In the genomic region with DNA sequence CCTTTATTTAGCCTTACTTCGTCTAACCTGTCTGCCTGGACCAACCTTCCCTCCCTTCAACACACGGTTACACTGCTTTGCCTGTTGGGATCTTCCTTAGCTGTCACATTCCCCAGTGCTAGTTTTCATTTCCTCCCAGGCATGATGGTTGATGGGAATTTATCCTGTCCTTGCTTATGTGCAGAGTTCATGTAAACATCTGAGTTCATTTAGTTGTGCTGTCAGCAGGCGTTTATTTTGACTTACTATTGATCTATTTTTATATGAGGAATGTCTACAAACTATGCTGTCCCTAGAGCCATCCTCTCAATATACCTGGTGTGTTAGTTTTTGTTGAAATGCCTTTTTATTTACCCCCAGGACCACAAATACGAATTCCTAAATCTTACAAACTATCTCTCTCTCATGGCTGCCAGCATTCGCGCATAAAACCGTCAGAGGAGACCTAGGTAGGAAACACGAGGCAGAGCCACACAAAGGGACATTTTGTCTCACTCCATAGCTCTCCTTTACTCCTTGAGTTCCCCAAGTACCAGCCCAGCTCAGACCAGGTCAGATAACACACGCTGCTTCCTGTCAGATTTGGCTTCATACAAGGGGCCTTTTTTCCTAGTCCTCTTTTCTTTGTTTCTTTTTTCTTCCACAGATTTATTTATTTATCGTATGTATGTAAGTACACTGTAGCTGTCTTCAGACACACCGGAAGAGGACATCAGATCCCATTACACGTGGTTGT, we compare ENCODE assay signal across 13 mouse cellular contexts.
DNase-seq lines count a peak whose midpoint lies in the region; ATAC-seq and TF ChIP-seq lines count a peak whose summit lies in the region.
"Had no signal": no experiment of that assay in that cellular context is flagged by ENCODE, and none has a peak within 500 bp of the region (broad histone marks: within the 10 kb centered on the region; RNA-seq: fewer than 3 reads in every experiment).

No protein-coding gene starts in this region.

- H3K27ac ChIP-seq in heart, embryonic 10.5 days = peak overlapping the region; percentile 19; the same call in 1 of the 2 replicates
- 0 out of 2 replicates have a peak overlapping the region, but pooled peaks have one; percentile 8 for H3K27ac ChIP-seq in kidney, adult 2 months (ENCODE audit: insufficient read depth, low read depth, low read length)
- 0 out of 2 replicates have a peak overlapping the region, but pooled peaks have one; percentile 22 for H3K27ac ChIP-seq in midbrain, embryonic 14.5 days (replicated peaks; ENCODE audit: low read depth, low read length)
- no peak overlapping the region for H3K27ac ChIP-seq in midbrain, embryonic 11.5 days (ENCODE audit: low read depth, low read length)

- H3K9ac ChIP-seq in midbrain, embryonic 14.5 days (replicated peaks; ENCODE audit: low read length) = no peak overlapping the region
- no peak overlapping the region for H3K9ac ChIP-seq in midbrain, embryonic 11.5 days (ENCODE audit: low read length)

- no peak for TF ChIP-seq POLR2A in kidney, adult 2 months (IDR thresholded peaks at IDR 0.05; ENCODE audit: low read depth, low read length)

- 53% methylated on average over 12 of the region's 12 CpGs for WGBS in heart, embryonic 10.5 days
- WGBS in kidney, adult 2 months = 63% methylated on average over 12 of the region's 12 CpGs
- WGBS in midbrain, embryonic 14.5 days = 69% methylated on average over 12 of the region's 12 CpGs
- WGBS in midbrain, embryonic 11.5 days = 74% methylated on average over 12 of the region's 12 CpGs

- H3K4me3 ChIP-seq in heart, embryonic 10.5 days = no peak overlapping the region
- H3K4me3 ChIP-seq in kidney, adult 2 months (ENCODE audit: insufficient read depth, low read depth, low read length) = no peak overlapping the region
- H3K4me3 ChIP-seq in midbrain, embryonic 14.5 days (replicated peaks; ENCODE audit: low read depth, low read length) = no peak overlapping the region
- no peak overlapping the region for H3K4me3 ChIP-seq in midbrain, embryonic 11.5 days (ENCODE audit: low read depth, low read length)

- no peak for DNase-seq in heart, embryonic 10.5 days (ENCODE audit: low spot score)
- DNase-seq in heart, postnatal 14 days = no peak
- DNase-seq in kidney, adult 2 months = no peak
- no peak for DNase-seq in kidney, postnatal 4 days
- DNase-seq in midbrain, embryonic 14.5 days = no peak
- no peak for DNase-seq in midbrain, embryonic 11.5 days (ENCODE audit: low spot score, missing footprints)
- no peak for DNase-seq in thymus, postnatal 10 days (ENCODE audit: low spot score in 2 of 2)
- no peak for DNase-seq in right cerebral cortex, postnatal 14 days
- DNase-seq: adrenal gland, postnatal 36 days; B cell, adult 2 months; cerebellum, postnatal 36 days; kidney, adult 18-20 months; layer of hippocampus, adult 9-11 months had no signal

- no peak overlapping the region for H3K4me2 ChIP-seq in midbrain, embryonic 14.5 days (ENCODE audit: low read length)
- no peak overlapping the region for H3K4me2 ChIP-seq in midbrain, embryonic 11.5 days

- no peaks in the 10 kb centered on the region for H3K27me3 ChIP-seq in heart, embryonic 10.5 days (ENCODE audit: insufficient read depth, poor library complexity, severe bottlenecking)
- no peaks in the 10 kb centered on the region for H3K27me3 ChIP-seq in kidney, adult 2 months (replicated peaks; ENCODE audit: control insufficient read depth, insufficient read depth, low read length)
- no peaks in the 10 kb centered on the region for H3K27me3 ChIP-seq in midbrain, embryonic 14.5 days (ENCODE audit: control insufficient read depth, insufficient read depth, low read length)
- H3K27me3 ChIP-seq in midbrain, embryonic 11.5 days (ENCODE audit: control insufficient read depth, insufficient read depth, low read length) = no peaks in the 10 kb centered on the region

- no peaks in the 10 kb centered on the region for H3K9me3 ChIP-seq in heart, embryonic 10.5 days
- H3K9me3 ChIP-seq in midbrain, embryonic 14.5 days (ENCODE audit: control insufficient read depth, low read length) = no peaks in the 10 kb centered on the region
- H3K9me3 ChIP-seq in midbrain, embryonic 11.5 days (ENCODE audit: control insufficient read depth, low read length) = no peaks in the 10 kb centered on the region

- no peak for ATAC-seq in midbrain, embryonic 14.5 days (ENCODE audit: low FRiP score, low TSS enrichment)
- ATAC-seq in midbrain, embryonic 11.5 days (ENCODE audit: low FRiP score) = no peak

- no peaks in the 10 kb centered on the region for H3K36me3 ChIP-seq in heart, embryonic 10.5 days
- no peaks in the 10 kb centered on the region for H3K36me3 ChIP-seq in kidney, adult 2 months (ENCODE audit: control insufficient read depth, insufficient read depth, low read length)
- no peaks in the 10 kb centered on the region for H3K36me3 ChIP-seq in midbrain, embryonic 14.5 days (ENCODE audit: control insufficient read depth, insufficient read depth, low read length)
- H3K36me3 ChIP-seq in midbrain, embryonic 11.5 days (ENCODE audit: control insufficient read depth, insufficient read depth, low read length) = no peaks in the 10 kb centered on the region

- no peak for TF ChIP-seq CTCF in kidney, adult 2 months (conservative IDR thresholded peaks at IDR 0.05; ENCODE audit: insufficient read depth, insufficient read length, low read depth, low read length)

- intact Hi-C loops in heart, postnatal 14 days (cut with DNase I) = no loop called here

- H3K4me1 ChIP-seq in heart, embryonic 10.5 days = peaks cover 64% of the 10 kb centered on the region
- H3K4me1 ChIP-seq in kidney, adult 2 months (ENCODE audit: control insufficient read depth, insufficient read depth, low read length) = peaks cover 36% of the 10 kb centered on the region
- H3K4me1 ChIP-seq in midbrain, embryonic 14.5 days (ENCODE audit: control insufficient read depth, insufficient read depth, low read length) = peaks cover 25% of the 10 kb centered on the region
- peaks cover 23% of the 10 kb centered on the region for H3K4me1 ChIP-seq in midbrain, embryonic 11.5 days (ENCODE audit: control insufficient read depth, insufficient read depth, low read length)
